Mouse (Mus musculus) fat pad, adult 2 months (tissue): Measurements from ENCODE around the gene Gtse1.

ENCODE experiments used
- DNase-seq: peaks from one replicate; pipeline ENCODE4 v3.0.0-alpha.2; 2011; ENCODE audit warnings: low read depth, low spot score; ENCODE audit errors: extremely low read depth

Gene Gtse1

DNA sequence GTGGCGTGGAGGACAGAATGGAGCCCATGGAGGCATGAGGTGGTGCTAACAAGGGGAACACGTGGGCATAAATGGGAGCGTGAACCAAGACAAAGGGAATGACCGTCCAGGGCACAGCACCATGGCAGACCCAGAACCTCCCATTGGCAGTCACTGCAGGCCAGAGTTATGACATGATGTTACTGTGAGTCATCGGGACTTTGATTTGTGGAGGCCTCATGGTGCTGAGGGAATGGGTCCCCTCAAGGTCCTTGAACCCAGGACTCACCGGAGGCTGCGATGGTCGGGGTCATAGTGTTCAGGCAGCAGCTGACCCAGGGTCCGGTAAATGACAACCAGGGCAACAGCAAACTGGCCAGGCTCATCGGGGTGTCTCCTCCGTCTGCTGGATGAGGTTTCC lies 62.3 kb downstream of the Gtse1 start:
- no peak for DNase-seq
